10 mouse cellular contexts compared by ENCODE assay signal in the genomic region with DNA sequence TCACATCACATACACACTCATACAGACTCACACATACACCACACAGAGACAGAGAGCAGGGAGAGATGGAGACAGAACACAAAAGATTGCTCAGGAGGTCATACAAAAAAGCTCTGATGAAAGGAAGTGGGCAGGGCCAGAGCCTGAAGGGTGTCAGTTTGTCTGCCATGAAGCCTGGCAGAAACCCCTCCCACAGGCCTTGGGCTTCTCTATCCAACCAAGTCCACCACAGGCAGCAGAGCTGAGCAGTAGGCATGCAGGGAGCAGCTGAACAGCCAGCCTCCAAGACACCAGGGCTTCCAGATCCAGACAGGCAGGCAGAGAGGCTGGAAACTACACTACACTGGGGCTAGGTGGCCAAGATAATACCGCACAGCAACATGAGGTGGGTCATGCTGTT. TPM values are rescaled to one million over a fixed set of nuclear protein-coding genes. Genes with fewer than 3 reads are reported as not detected.
A peak's percentile ranks its signal among the peaks of the same experiment; 100 is the strongest.
DNase-seq lines count a peak whose midpoint lies in the region; ATAC-seq and TF ChIP-seq lines count a peak whose summit lies in the region.
"Had no signal": no experiment of that assay in that cellular context is flagged by ENCODE, and none has a peak within 500 bp of the region (broad histone marks: within the 10 kb centered on the region; RNA-seq: fewer than 3 reads in every experiment).

No protein-coding gene starts in this region.

- peak overlapping the region; percentile 80 for H3K27ac ChIP-seq in hindbrain, embryonic 10.5 days
- no peak overlapping the region for H3K27ac ChIP-seq in hindbrain, embryonic 16.5 days (ENCODE audit: low read depth, low read length)
- peak overlapping the region; percentile 55 for H3K27ac ChIP-seq in forebrain, embryonic 11.5 days (ENCODE audit: low read depth, low read length)
- H3K27ac ChIP-seq in stomach, postnatal 0 days (replicated peaks), result no peak overlapping the region
- H3K27ac ChIP-seq: liver, embryonic 15.5 days had no signal

- no peak for TF ChIP-seq CTCF in stomach, postnatal 0 days (IDR thresholded peaks at IDR 0.05; ENCODE audit: low read depth)

- no peak overlapping the region for H3K4me3 ChIP-seq in hindbrain, embryonic 10.5 days
- H3K4me3 ChIP-seq in hindbrain, embryonic 16.5 days (ENCODE audit: low read length), result no peak overlapping the region
- H3K4me3 ChIP-seq in forebrain, embryonic 11.5 days (ENCODE audit: low read depth, low read length), result no peak overlapping the region
- peak overlapping the region; percentile 29 for H3K4me3 ChIP-seq in megakaryocyte, embryonic 14.5 days (replicated peaks)
- H3K4me3 ChIP-seq in stomach, postnatal 0 days (ENCODE audit: low read depth, low read length), result no peak overlapping the region
- H3K4me3 ChIP-seq: liver, embryonic 15.5 days had no signal

- 89% methylated on average over 1 of the region's 1 CpGs for WGBS in hindbrain, embryonic 10.5 days
- 46% methylated on average over 1 of the region's 1 CpGs for WGBS in hindbrain, embryonic 16.5 days
- WGBS in forebrain, embryonic 11.5 days, result 57% methylated on average over 1 of the region's 1 CpGs
- WGBS in stomach, postnatal 0 days, result 65% methylated on average over 1 of the region's 1 CpGs

- no peak overlapping the region for H3K4me2 ChIP-seq in hindbrain, embryonic 16.5 days (ENCODE audit: low read length)
- H3K4me2 ChIP-seq in forebrain, embryonic 11.5 days (ENCODE audit: low read depth, low read length, severe bottlenecking), result no peak overlapping the region
- H3K4me2 ChIP-seq in stomach, postnatal 0 days (replicated peaks; ENCODE audit: low read depth), result no peak overlapping the region
- H3K4me2 ChIP-seq: liver, embryonic 15.5 days had no signal

- ATAC-seq in hindbrain, embryonic 16.5 days, result no peak
- peak; percentile 59; the same call in 1 of the 2 replicates for ATAC-seq in forebrain, embryonic 11.5 days (replicated peaks; ENCODE audit: low FRiP score)
- no peak for ATAC-seq in stomach, postnatal 0 days (ENCODE audit: low FRiP score, low TSS enrichment)
- ATAC-seq: CD4-positive, CD25-positive, alpha-beta regulatory T cell, adult 4 months had no signal

- peaks cover 42% of the 10 kb centered on the region for H3K36me3 ChIP-seq in hindbrain, embryonic 10.5 days
- H3K36me3 ChIP-seq in hindbrain, embryonic 16.5 days (ENCODE audit: control insufficient read depth, insufficient read depth, low read length), result peaks cover 11% of the 10 kb centered on the region
- H3K36me3 ChIP-seq in forebrain, embryonic 11.5 days (ENCODE audit: control insufficient read depth, insufficient read depth, low read length), result peaks cover 12% of the 10 kb centered on the region
- H3K36me3 ChIP-seq in megakaryocyte, embryonic 14.5 days (replicated peaks; ENCODE audit: low read length), result peaks cover 24% of the 10 kb centered on the region
- 0 out of 2 replicates have a peak, but pooled peaks cover 3% of the 10 kb centered on the region for H3K36me3 ChIP-seq in stomach, postnatal 0 days (ENCODE audit: control insufficient read depth, insufficient read depth, low read length)

- no peak overlapping the region for H3K9ac ChIP-seq in hindbrain, embryonic 16.5 days (ENCODE audit: low read depth, low read length)
- H3K9ac ChIP-seq in forebrain, embryonic 11.5 days (ENCODE audit: low read length), result peak overlapping the region; percentile 8; the same call in 1 of the 2 replicates
- no peak overlapping the region for H3K9ac ChIP-seq in stomach, postnatal 0 days (ENCODE audit: low read length)
- H3K9ac ChIP-seq: liver, embryonic 15.5 days had no signal

- no peaks in the 10 kb centered on the region for H3K9me3 ChIP-seq in hindbrain, embryonic 10.5 days
- H3K9me3 ChIP-seq in hindbrain, embryonic 16.5 days (ENCODE audit: control insufficient read depth, low read length), result no peaks in the 10 kb centered on the region
- no peaks in the 10 kb centered on the region for H3K9me3 ChIP-seq in forebrain, embryonic 11.5 days (ENCODE audit: control insufficient read depth, low read length)
- H3K9me3 ChIP-seq in megakaryocyte, embryonic 14.5 days, result 0 out of 2 replicates have a peak, but pooled peaks cover 4% of the 10 kb centered on the region
- no peaks in the 10 kb centered on the region for H3K9me3 ChIP-seq in stomach, postnatal 0 days (ENCODE audit: control insufficient read depth, low read length)
- H3K9me3 ChIP-seq: liver, embryonic 15.5 days had no signal

- peaks cover 59% of the 10 kb centered on the region for H3K4me1 ChIP-seq in hindbrain, embryonic 10.5 days (replicated peaks)
- H3K4me1 ChIP-seq in hindbrain, embryonic 16.5 days (ENCODE audit: control insufficient read depth, insufficient read depth, low read depth, low read length), result peaks cover 14% of the 10 kb centered on the region
- H3K4me1 ChIP-seq in forebrain, embryonic 11.5 days (replicated peaks; ENCODE audit: control insufficient read depth, insufficient read depth, low read length), result peaks cover 33% of the 10 kb centered on the region
- peaks cover 42% of the 10 kb centered on the region for H3K4me1 ChIP-seq in megakaryocyte, embryonic 14.5 days
- H3K4me1 ChIP-seq in stomach, postnatal 0 days (replicated peaks; ENCODE audit: control insufficient read depth, insufficient read depth), result no peaks in the 10 kb centered on the region

- no peaks in the 10 kb centered on the region for H3K27me3 ChIP-seq in hindbrain, embryonic 10.5 days (ENCODE audit: insufficient read depth, poor library complexity, severe bottlenecking)
- H3K27me3 ChIP-seq in hindbrain, embryonic 16.5 days (replicated peaks; ENCODE audit: control insufficient read depth, insufficient read depth, low read length), result no peaks in the 10 kb centered on the region
- no peaks in the 10 kb centered on the region for H3K27me3 ChIP-seq in forebrain, embryonic 11.5 days (ENCODE audit: control insufficient read depth, insufficient read depth, low read length)
- H3K27me3 ChIP-seq in megakaryocyte, embryonic 14.5 days (replicated peaks), result peaks cover 40% of the 10 kb centered on the region
- H3K27me3 ChIP-seq in stomach, postnatal 0 days (ENCODE audit: control insufficient read depth, insufficient read depth, low read length), result no peaks in the 10 kb centered on the region

- DNase-seq in hindbrain, embryonic 10.5 days (ENCODE audit: low spot score), result peak; percentile 58
- peak; percentile 66 for DNase-seq in adrenal gland, postnatal 10 days
- no peak for DNase-seq in forebrain, embryonic 11.5 days (ENCODE audit: low spot score)
- DNase-seq in stomach, postnatal 0 days (ENCODE audit: low spot score), result no peak
- DNase-seq in spleen, adult 18-20 months, result no peak
- no peak for DNase-seq in layer of hippocampus, adult 9-11 months

- no peak for TF ChIP-seq EP300 in stomach, postnatal 0 days (optimal IDR thresholded peaks at IDR 0.05)

RNA-seq across cellular contexts. Expression of a gene that starts 54.6 kb away (rescaled TPM):
- polyA plus RNA-seq in hindbrain, embryonic 10.5 days (2016; fragmentation: Nextera tagmentation; extraction: Ambion mirVana), result 3,119 and 3,536 TPM in 2 replicates
- polyA plus RNA-seq in hindbrain, embryonic 16.5 days (2015; fragmentation: Nextera tagmentation; extraction: Ambion mirVana), result 4,199 and 4,222 TPM in 2 replicates
- total RNA-seq in adrenal gland, postnatal 10 days (2021), result 100 to 1,000 TPM; 954 to 956 TPM
- 2,808 and 3,088 TPM in 2 replicates for polyA plus RNA-seq in forebrain, embryonic 11.5 days (2014; fragmentation: Nextera tagmentation; extraction: Ambion mirVana)
- 2,399 and 2,630 TPM in 2 replicates for polyA plus RNA-seq in megakaryocyte, embryonic 14.5 days (2012; ENCODE audit: insufficient read depth, low replicate concordance)
- 2,268 and 2,377 TPM in 2 replicates for polyA plus RNA-seq in stomach, postnatal 0 days (2015; fragmentation: Nextera tagmentation; extraction: Ambion mirVana)

Comparison
In these comparisons a context has a peak if more than half of its experiments do, and no peak if none do; other contexts are left out.
1. H3K27ac ChIP-seq: peak in hindbrain, embryonic 10.5 days (single experiment) and forebrain, embryonic 11.5 days (single experiment); none in hindbrain, embryonic 16.5 days (single experiment) and stomach, postnatal 0 days (single experiment).
2. DNase-seq: peak in hindbrain, embryonic 10.5 days (single experiment) and adrenal gland, postnatal 10 days (single experiment); none in forebrain, embryonic 11.5 days (single experiment), stomach, postnatal 0 days (single experiment), spleen, adult 18-20 months (0 of 2) and layer of hippocampus, adult 9-11 months (single experiment).